Comparison of ENCODE assay signal across 8 mouse cellular contexts in the genomic region with DNA sequence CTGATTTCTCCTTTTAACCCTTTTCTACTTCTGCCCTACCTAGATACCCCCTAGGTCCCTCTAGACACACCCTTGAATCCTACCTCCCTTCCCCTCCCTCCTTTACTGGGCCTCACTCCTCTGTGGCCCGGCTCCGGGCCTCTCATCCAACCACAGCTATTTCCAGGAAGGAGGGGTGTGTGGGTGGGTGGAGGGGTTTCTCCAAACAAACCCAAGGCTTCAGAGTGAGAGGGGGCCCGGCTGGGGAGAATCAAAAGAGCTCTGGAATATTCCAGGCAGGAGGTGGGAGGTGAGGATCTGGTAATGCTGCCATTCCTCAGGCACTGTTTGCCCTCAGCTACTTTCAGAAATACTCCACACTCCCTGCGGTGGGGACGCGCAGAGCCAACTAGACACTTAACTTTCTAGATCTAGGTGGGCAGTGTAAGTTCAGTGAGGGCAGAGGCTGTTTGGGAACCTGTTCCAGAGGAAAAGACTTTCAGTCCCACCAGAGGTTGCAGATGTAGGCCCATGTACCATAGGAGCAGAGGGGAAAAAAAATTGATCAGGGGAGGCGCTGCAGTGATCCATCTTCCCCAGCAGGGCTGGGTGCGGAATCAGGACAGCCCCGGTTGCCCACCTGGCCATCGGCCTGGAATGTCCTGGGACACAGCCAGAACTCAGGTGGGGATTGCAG. TPM values are rescaled to one million over a fixed set of nuclear protein-coding genes. Genes with fewer than 3 reads are reported as not detected.
DNase-seq lines count a peak whose midpoint lies in the region; ATAC-seq and TF ChIP-seq lines count a peak whose summit lies in the region.

No protein-coding gene starts in this region.

- H3K4me3 ChIP-seq in heart, embryonic 11.5 days (ENCODE audit: low read depth, low read length), result peak overlapping the region; percentile 61
- peak overlapping the region; percentile 62 for H3K4me3 ChIP-seq in limb, embryonic 10.5 days
- peak overlapping the region; percentile 49; the same call in 1 of the 2 replicates for H3K4me3 ChIP-seq in midbrain, postnatal 0 days (ENCODE audit: low read depth, low read length)

- H3K36me3 ChIP-seq in heart, embryonic 11.5 days (ENCODE audit: control insufficient read depth, insufficient read depth, low read length), result peaks cover 8% of the 10 kb centered on the region
- H3K36me3 ChIP-seq in limb, embryonic 10.5 days, result peaks cover 34% of the 10 kb centered on the region
- peaks cover under 1% of the 10 kb centered on the region for H3K36me3 ChIP-seq in midbrain, postnatal 0 days (ENCODE audit: insufficient read depth, low read length)

- WGBS in heart, embryonic 11.5 days (ENCODE audit: insufficient replicate concordance), result 19% methylated on average over 10 of the region's 10 CpGs
- 21% methylated on average over 10 of the region's 10 CpGs for WGBS in limb, embryonic 10.5 days
- 36% methylated on average over 10 of the region's 10 CpGs for WGBS in midbrain, postnatal 0 days

- no peak for ATAC-seq in heart, embryonic 11.5 days (replicated peaks; ENCODE audit: insufficient number of reproducible peaks, low FRiP score, low TSS enrichment)
- ATAC-seq in midbrain, postnatal 0 days (ENCODE audit: low FRiP score), result no peak

- peak; percentile 75 for DNase-seq in kidney, adult 11 months
- DNase-seq in kidney, adult 18-20 months, result no peak
- peak; percentile 53 for DNase-seq in brain, adult 2 months (ENCODE audit: low read depth, low spot score)
- no peak for DNase-seq in limb, embryonic 10.5 days (ENCODE audit: low spot score)
- no peak for DNase-seq in midbrain, postnatal 0 days (ENCODE audit: low spot score)
- DNase-seq in ovary, postnatal 10 days (ENCODE audit: low spot score), result no peak
- DNase-seq in layer of hippocampus, adult 8-10 months (ENCODE audit: low spot score in 2 of 2), result no peak

- H3K9ac ChIP-seq in heart, embryonic 11.5 days (ENCODE audit: low read depth, low read length), result peak overlapping the region; percentile 71
- peak overlapping the region; percentile 55; the same call in 1 of the 2 replicates for H3K9ac ChIP-seq in midbrain, postnatal 0 days (replicated peaks; ENCODE audit: low read length, poor library complexity, severe bottlenecking)

- peak overlapping the region; percentile 80 for H3K4me2 ChIP-seq in heart, embryonic 11.5 days
- peak overlapping the region; percentile 92 for H3K4me2 ChIP-seq in midbrain, postnatal 0 days (ENCODE audit: low read depth, low read length, poor library complexity, severe bottlenecking)

- H3K27ac ChIP-seq in heart, embryonic 11.5 days (ENCODE audit: low read depth, low read length), result peak overlapping the region; percentile 95
- H3K27ac ChIP-seq in limb, embryonic 10.5 days, result peak overlapping the region; percentile 93
- H3K27ac ChIP-seq in midbrain, postnatal 0 days (ENCODE audit: low read depth, low read length), result no peak overlapping the region

- TF ChIP-seq CTCF in midbrain, postnatal 0 days (IDR thresholded peaks at IDR 0.05), result no peak; the same call in 1 of the 2 replicates

- peaks cover 66% of the 10 kb centered on the region for H3K4me1 ChIP-seq in heart, embryonic 11.5 days (ENCODE audit: control insufficient read depth, insufficient read depth, low read length)
- H3K4me1 ChIP-seq in limb, embryonic 10.5 days, result peaks cover 90% of the 10 kb centered on the region
- peaks cover 6% of the 10 kb centered on the region; the same call in 1 of the 2 replicates for H3K4me1 ChIP-seq in midbrain, postnatal 0 days (ENCODE audit: insufficient read depth, low read length)

- no peaks in the 10 kb centered on the region; the same call in 1 of the 2 replicates for H3K27me3 ChIP-seq in heart, embryonic 11.5 days (ENCODE audit: control insufficient read depth, insufficient read depth, low read length)
- peaks cover 9% of the 10 kb centered on the region for H3K27me3 ChIP-seq in limb, embryonic 10.5 days (ENCODE audit: low read depth, poor library complexity, severe bottlenecking)
- peaks cover 5% of the 10 kb centered on the region; the same call in 1 of the 2 replicates for H3K27me3 ChIP-seq in midbrain, postnatal 0 days (ENCODE audit: insufficient read depth, low read length)

- no peaks in the 10 kb centered on the region for H3K9me3 ChIP-seq in heart, embryonic 11.5 days (replicated peaks; ENCODE audit: control insufficient read depth, low read length)
- no peaks in the 10 kb centered on the region for H3K9me3 ChIP-seq in limb, embryonic 10.5 days (replicated peaks)
- no peaks in the 10 kb centered on the region for H3K9me3 ChIP-seq in midbrain, postnatal 0 days (ENCODE audit: low read length)

RNA-seq across cellular contexts. Expression of a gene that starts 0.9 kb away (rescaled TPM):
- polyA plus RNA-seq in heart, embryonic 11.5 days (2014; fragmentation: Nextera tagmentation; extraction: Ambion mirVana), result 25.0 and 25.4 TPM in 2 replicates
- polyA plus RNA-seq in limb, embryonic 10.5 days (2016; fragmentation: Nextera tagmentation; extraction: Ambion mirVana), result 13.0 and 18.6 TPM in 2 replicates
- 18.1 and 20.4 TPM in 2 replicates for total RNA-seq in midbrain, postnatal 0 days (2014; rRNA removed)
- 5.1 and 6.3 TPM in 2 replicates for polyA plus RNA-seq in midbrain, postnatal 0 days (2015; fragmentation: Nextera tagmentation; extraction: Ambion mirVana)
- 10 to 100 TPM; 22.4 to 26.9 (median 24.8) TPM for total RNA-seq in layer of hippocampus, adult 8-10 months (2022)

RNA-seq across cellular contexts. Expression of a gene that starts 27.6 kb away (rescaled TPM):
- 71.6 and 83.5 TPM in 2 replicates for polyA plus RNA-seq in heart, embryonic 11.5 days (2014; fragmentation: Nextera tagmentation; extraction: Ambion mirVana)
- 133 and 140 TPM in 2 replicates for polyA plus RNA-seq in limb, embryonic 10.5 days (2016; fragmentation: Nextera tagmentation; extraction: Ambion mirVana)
- 161 and 169 TPM in 2 replicates for total RNA-seq in midbrain, postnatal 0 days (2014; rRNA removed)
- polyA plus RNA-seq in midbrain, postnatal 0 days (2015; fragmentation: Nextera tagmentation; extraction: Ambion mirVana), result 65.8 and 68.2 TPM in 2 replicates
- total RNA-seq in layer of hippocampus, adult 8-10 months (2022), result 100 to 1,000 TPM; 175 to 212 (median 192) TPM

RNA-seq across cellular contexts. Expression of a gene that starts 34.9 kb away (rescaled TPM):
- polyA plus RNA-seq in heart, embryonic 11.5 days (2014; fragmentation: Nextera tagmentation; extraction: Ambion mirVana), result 11.1 and 14.6 TPM in 2 replicates
- 12.6 and 14.6 TPM in 2 replicates for polyA plus RNA-seq in limb, embryonic 10.5 days (2016; fragmentation: Nextera tagmentation; extraction: Ambion mirVana)
- total RNA-seq in midbrain, postnatal 0 days (2014; rRNA removed), result 120 and 134 TPM in 2 replicates
- 118 and 120 TPM in 2 replicates for polyA plus RNA-seq in midbrain, postnatal 0 days (2015; fragmentation: Nextera tagmentation; extraction: Ambion mirVana)
- total RNA-seq in layer of hippocampus, adult 8-10 months (2022), result 100 to 1,000 TPM; 144 to 152 (median 146) TPM

RNA-seq across cellular contexts. Expression of a gene that starts 43.0 kb away (rescaled TPM):
- 0.70 and 1.1 TPM in 2 replicates for polyA plus RNA-seq in heart, embryonic 11.5 days (2014; fragmentation: Nextera tagmentation; extraction: Ambion mirVana)
- 0.23 and 0.46 TPM in 2 replicates for polyA plus RNA-seq in limb, embryonic 10.5 days (2016; fragmentation: Nextera tagmentation; extraction: Ambion mirVana)
- 11.9 and 13.6 TPM in 2 replicates for total RNA-seq in midbrain, postnatal 0 days (2014; rRNA removed)
- 9.9 and 12.7 TPM in 2 replicates for polyA plus RNA-seq in midbrain, postnatal 0 days (2015; fragmentation: Nextera tagmentation; extraction: Ambion mirVana)
- total RNA-seq in layer of hippocampus, adult 8-10 months (2022), result 10 to 100 TPM; 11.2 to 13.6 (median 12.7) TPM

RNA-seq across cellular contexts. Expression of a gene that starts 49.2 kb away (rescaled TPM):
- 0.76 and 2.3 TPM in 2 replicates for polyA plus RNA-seq in heart, embryonic 11.5 days (2014; fragmentation: Nextera tagmentation; extraction: Ambion mirVana)
- 0.06 and 0.24 TPM in 2 replicates for polyA plus RNA-seq in limb, embryonic 10.5 days (2016; fragmentation: Nextera tagmentation; extraction: Ambion mirVana)
- 0.61 TPM in 1 of 2 replicates, not detected in the other for total RNA-seq in midbrain, postnatal 0 days (2014; rRNA removed)
- polyA plus RNA-seq in midbrain, postnatal 0 days (2015; fragmentation: Nextera tagmentation; extraction: Ambion mirVana), result 0.06 and 0.12 TPM in 2 replicates
- under 1 TPM in 2 of 4 experiments, not detected in 2; 0.20 to 0.39 TPM for total RNA-seq in layer of hippocampus, adult 8-10 months (2022)

Comparison
In these comparisons a context has a peak if more than half of its experiments do, and no peak if none do; other contexts are left out.
1. DNase-seq: peak in kidney, adult 11 months (single experiment) and brain, adult 2 months (single experiment); none in kidney, adult 18-20 months (single experiment), limb, embryonic 10.5 days (single experiment), midbrain, postnatal 0 days (single experiment), ovary, postnatal 10 days (single experiment) and layer of hippocampus, adult 8-10 months (0 of 2).
2. Peak in every context shown above with its lines, with median percentiles within 50 percentile points of each other: H3K4me3 ChIP-seq.